Mouse (Mus musculus) cerebellum, adult (tissue): Measurements from ENCODE around the gene Ube2z.

ENCODE experiments used
- ATAC-seq: cut with Nextera tagmentation; 2 replicates; pipeline ENCODE4 v1.9.2; 2017; ENCODE audit warnings: mild to moderate bottlenecking, moderate library complexity, mixed read lengths; ENCODE audit not compliant: insufficient number of reproducible peaks, low FRiP score, low TSS enrichment

Ube2z gene

GRCm38 (mm10) chr11:96064521-96065214, 520 bp downstream of the Ube2z start:
- peak; percentile 43; the same call in 1 of the 2 replicates for ATAC-seq

GRCm38 (mm10) chr11:96058309-96058708, 6.9 kb downstream of the Ube2z start:
- ATAC-seq, result no peak

- no peak for ATAC-seq
These were observed 14.3 kb downstream of the Ube2z start for GRCm38 (mm10) chr11:96050854-96051253.

- ATAC-seq, result no peak
These were observed 15.2 kb downstream of the Ube2z start for GRCm38 (mm10) chr11:96049939-96050338.

GRCm38 (mm10) chr11:96047469-96048373, 17.5 kb downstream of the Ube2z start:
- no peak for ATAC-seq

GRCm38 (mm10) chr11:96046793-96047192, 18.4 kb downstream of the Ube2z start:
- ATAC-seq, result no peak

- ATAC-seq, result no peak
These were observed 19.2 kb downstream of the Ube2z start for GRCm38 (mm10) chr11:96046028-96046427.

GRCm38 (mm10) chr11:96044803-96045567, 20.2 kb downstream of the Ube2z start:
- no peak for ATAC-seq

GRCm38 (mm10) chr11:96038560-96038959, 26.6 kb downstream of the Ube2z start:
- ATAC-seq, result no peak

- ATAC-seq, result no peak
These were observed 27.7 kb downstream of the Ube2z start for GRCm38 (mm10) chr11:96037499-96037898.

GRCm38 (mm10) chr11:96035133-96035532, 30.1 kb downstream of the Ube2z start:
- no peak for ATAC-seq

GRCm38 (mm10) chr11:96034596-96035052, 30.6 kb downstream of the Ube2z start, which contains the start of gene Snf8:
Snf8 (plus strand) TSS chr11:96034885.
- peak; percentile 64; the same call in 1 of the 2 replicates for ATAC-seq

- ATAC-seq, result no peak
These were observed 31.1 kb downstream of the Ube2z start for GRCm38 (mm10) chr11:96034116-96034515.

GRCm38 (mm10) chr11:96033264-96033663, 31.9 kb downstream of the Ube2z start:
- ATAC-seq, result no peak

GRCm38 (mm10) chr11:96031701-96032100, 33.5 kb downstream of the Ube2z start:
- ATAC-seq, result no peak

GRCm38 (mm10) chr11:96030571-96030970, 34.6 kb downstream of the Ube2z start:
- ATAC-seq, result no peak

- no peak for ATAC-seq
These were observed 37.1 kb downstream of the Ube2z start for GRCm38 (mm10) chr11:96028130-96028529.

GRCm38 (mm10) chr11:96020622-96021021, 44.6 kb downstream of the Ube2z start:
- ATAC-seq, result no peak

- ATAC-seq, result no peak
These were observed 47.2 kb downstream of the Ube2z start for GRCm38 (mm10) chr11:96017941-96018351.

- ATAC-seq, result no peak
These were observed 49.8 kb downstream of the Ube2z start for GRCm38 (mm10) chr11:96015421-96015820.
